Mouse (Mus musculus) liver, adult 2 months (tissue): ENCODE data around the gene Gm281.

Source experiments
- CTCF ChIP-seq: fragments of 200-500 bp; IDR thresholded peaks from 2 replicates; pipeline ENCODE4 v1.5.1; 2011; ENCODE audit warnings: low read depth, low read length, control low read depth
- POLR2A ChIP-seq: fragments of 200-500 bp; IDR thresholded peaks from 2 replicates; pipeline ENCODE4 v1.6.1; 2011; ENCODE audit warnings: low read length, control low read depth; ENCODE audit not compliant: insufficient read depth; ENCODE audit errors: extremely low read depth

- TF ChIP-seq CTCF (no peak), POLR2A (no peak)
Observed at GRCm38 (mm10) chr14:13934052-13934371, 19.7 kb upstream of the Gm281 start.
